Mouse (Mus musculus) liver, embryonic 14.5 days (tissue): ENCODE measurements around the gene Oip5.

Experiments
- CTCF ChIP-seq: IDR thresholded peaks from 2 replicates; pipeline ENCODE4 v1.5.1; 2016; ENCODE audit warnings: antibody characterized with exemption, low read depth, control low read depth
- EP300 ChIP-seq: IDR thresholded peaks from 2 replicates; pipeline ENCODE4 v1.6.1; 2016; ENCODE audit warnings: antibody characterized with exemption, low read depth

- TF ChIP-seq CTCF (no peak), EP300 (no peak)
These were observed 15.8 kb downstream of the Oip5 start for GRCm38 (mm10) chr2:119602488-119602887.
